Comparison of ENCODE assay signal across 23 mouse cellular contexts in the genomic region with DNA sequence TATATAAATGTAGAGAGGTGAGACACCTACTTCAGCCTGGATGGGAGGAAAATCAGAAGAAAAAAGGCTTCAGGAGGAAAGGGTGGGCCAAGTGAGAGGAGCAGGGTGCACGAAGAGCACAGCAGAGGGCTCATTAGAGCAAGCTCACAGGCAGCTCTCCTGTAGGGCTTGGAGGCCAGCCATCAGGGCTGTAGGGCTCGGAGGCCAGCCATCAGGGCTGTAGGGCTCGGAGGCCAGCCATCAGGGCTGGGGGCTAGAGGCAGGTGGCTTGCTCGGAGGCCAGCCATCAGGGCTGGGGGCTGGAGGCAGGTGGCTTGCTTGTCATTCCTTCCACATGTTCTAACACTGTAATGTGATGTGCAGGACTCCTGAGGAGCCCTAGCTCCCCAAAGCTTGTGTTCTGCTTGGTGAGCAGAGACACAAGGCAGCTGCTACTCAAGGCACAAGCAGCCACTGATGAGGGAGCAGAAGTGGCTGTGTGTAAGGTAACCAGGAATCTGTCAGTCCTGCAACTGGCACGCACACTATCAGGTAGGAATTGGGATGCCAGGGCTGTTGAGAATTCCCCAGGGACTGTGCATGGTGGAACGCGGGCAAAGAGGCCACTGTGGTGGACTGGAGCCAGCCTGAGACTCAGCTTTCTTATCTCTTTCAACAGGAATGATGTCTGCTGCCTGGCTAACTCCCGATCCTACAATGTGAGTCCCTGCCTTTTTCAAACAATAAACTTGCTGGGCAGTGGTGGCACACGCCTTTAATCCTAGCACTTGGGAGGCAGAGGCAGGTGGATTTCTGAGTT. TPM values are rescaled to one million over a fixed set of nuclear protein-coding genes. Genes with fewer than 3 reads are reported as not detected.
DNase-seq lines count a peak whose midpoint lies in the region; ATAC-seq and TF ChIP-seq lines count a peak whose summit lies in the region.
"Had no signal": no experiment of that assay in that cellular context is flagged by ENCODE, and none has a peak within 500 bp of the region (broad histone marks: within the 10 kb centered on the region; RNA-seq: fewer than 3 reads in every experiment).

No protein-coding gene starts in this region.

- peaks cover 29 to 43% of the 10 kb centered on the region in 2 experiments for H3K4me1 ChIP-seq in heart, embryonic 14.5 days (ENCODE audit: control insufficient read depth in 2 of 2, insufficient read depth in 2 of 2, low read length in 2 of 2)
- H3K4me1 ChIP-seq in heart, adult 2 months (ENCODE audit: control insufficient read depth, insufficient read depth, low read length): peaks cover 7% of the 10 kb centered on the region
- peaks cover 17% of the 10 kb centered on the region for H3K4me1 ChIP-seq in hindbrain, embryonic 16.5 days (ENCODE audit: control insufficient read depth, insufficient read depth, low read depth, low read length)
- H3K4me1 ChIP-seq in hindbrain, embryonic 10.5 days (replicated peaks): peaks cover 48% of the 10 kb centered on the region
- H3K4me1 ChIP-seq in forebrain, embryonic 10.5 days: peaks cover 42% of the 10 kb centered on the region

- no peak for TF ChIP-seq POLR2A in heart, adult 2 months (IDR thresholded peaks at IDR 0.05; ENCODE audit: insufficient read depth, low read depth, low read length)

- peak; percentile 36 for DNase-seq in cerebellum, adult 9-10 months
- no peak for DNase-seq in cerebellum, postnatal 36 days
- DNase-seq in heart, adult 2 months: no peak
- DNase-seq in hindbrain, embryonic 10.5 days (ENCODE audit: low spot score): no peak
- peak; percentile 51 for DNase-seq in MN1 (ENCODE audit: low spot score)
- DNase-seq in forebrain, embryonic 10.5 days (ENCODE audit: extremely low spot score, low spot score): no peak
- DNase-seq: B cell, adult 2 months; embryo, embryonic 11 days; kidney, adult 18-20 months; lung, embryonic 14.5 days; lung, postnatal 36 days; retina, postnatal 1 day; thymus, adult 18-20 months; thymus, postnatal 4 days had no signal

- H3K9ac ChIP-seq in heart, embryonic 14.5 days (ENCODE audit: low read length): peak overlapping the region; percentile 55
- H3K9ac ChIP-seq in heart, adult 2 months (ENCODE audit: low read depth, low read length): no peak overlapping the region
- H3K9ac ChIP-seq in hindbrain, embryonic 16.5 days (ENCODE audit: low read depth, low read length): peak overlapping the region; percentile 13; the same call in 1 of the 2 replicates
- H3K9ac ChIP-seq: lung, embryonic 14.5 days; stomach, embryonic 15.5 days had no signal

- H3K4me3 ChIP-seq in heart, embryonic 14.5 days (ENCODE audit: control insufficient read depth in 1 of 2, insufficient read depth in 1 of 2, low read depth in 1 of 2, low read length in 2 of 2): no peak overlapping the region
- no peak overlapping the region for H3K4me3 ChIP-seq in heart, adult 2 months
- no peak overlapping the region for H3K4me3 ChIP-seq in hindbrain, embryonic 16.5 days (ENCODE audit: low read length)
- no peak overlapping the region for H3K4me3 ChIP-seq in hindbrain, embryonic 10.5 days
- no peak overlapping the region for H3K4me3 ChIP-seq in forebrain, embryonic 10.5 days
- H3K4me3 ChIP-seq: stomach, embryonic 15.5 days had no signal

- ATAC-seq in heart, embryonic 14.5 days (ENCODE audit: insufficient number of reproducible peaks, insufficient read depth, low FRiP score, low read depth): no peak
- ATAC-seq in hindbrain, embryonic 16.5 days: no peak

- no peak for TF ChIP-seq EP300 in heart, adult 2 months (IDR thresholded peaks at IDR 0.05; ENCODE audit: insufficient read depth, low read depth, low read length)

- H3K36me3 ChIP-seq in heart, embryonic 14.5 days (ENCODE audit: control insufficient read depth, insufficient read depth, low read length): peaks cover 2% of the 10 kb centered on the region
- no peaks in the 10 kb centered on the region for H3K36me3 ChIP-seq in heart, adult 2 months (ENCODE audit: control insufficient read depth, insufficient read depth, low read length)
- H3K36me3 ChIP-seq in hindbrain, embryonic 16.5 days (ENCODE audit: control insufficient read depth, insufficient read depth, low read length): no peaks in the 10 kb centered on the region
- H3K36me3 ChIP-seq in hindbrain, embryonic 10.5 days: peaks cover 1% of the 10 kb centered on the region
- H3K36me3 ChIP-seq in forebrain, embryonic 10.5 days (replicated peaks): no peaks in the 10 kb centered on the region
- H3K36me3 ChIP-seq: midbrain, embryonic 10.5 days; stomach, embryonic 15.5 days had no signal

- WGBS in heart, embryonic 14.5 days: 28% methylated on average over 9 of the region's 9 CpGs
- 42% methylated on average over 9 of the region's 9 CpGs for WGBS in heart, adult 2 months
- 77% methylated on average over 9 of the region's 9 CpGs for whole genome bisulfite sequencing in hindbrain, embryonic 16.5 days
- WGBS in hindbrain, embryonic 10.5 days: 83% methylated on average over 9 of the region's 9 CpGs
- WGBS in forebrain, embryonic 10.5 days: 85% methylated on average over 9 of the region's 9 CpGs

- intact Hi-C loops in heart, adult 2 months (cut with DNase I): no loop called here

- no peaks in the 10 kb centered on the region for H3K9me3 ChIP-seq in heart, embryonic 14.5 days (ENCODE audit: control insufficient read depth, low read length)
- H3K9me3 ChIP-seq in hindbrain, embryonic 16.5 days (ENCODE audit: control insufficient read depth, low read length): no peaks in the 10 kb centered on the region
- no peaks in the 10 kb centered on the region for H3K9me3 ChIP-seq in hindbrain, embryonic 10.5 days
- H3K9me3 ChIP-seq in forebrain, embryonic 10.5 days: no peaks in the 10 kb centered on the region
- H3K9me3 ChIP-seq: midbrain, embryonic 10.5 days; stomach, embryonic 15.5 days had no signal

- H3K27me3 ChIP-seq in heart, embryonic 14.5 days (ENCODE audit: control insufficient read depth, insufficient read depth, low read length): no peaks in the 10 kb centered on the region
- no peaks in the 10 kb centered on the region for H3K27me3 ChIP-seq in heart, adult 2 months (ENCODE audit: control insufficient read depth, insufficient read depth, low read length)
- H3K27me3 ChIP-seq in hindbrain, embryonic 16.5 days (replicated peaks; ENCODE audit: control insufficient read depth, insufficient read depth, low read length): no peaks in the 10 kb centered on the region
- H3K27me3 ChIP-seq in hindbrain, embryonic 10.5 days (ENCODE audit: insufficient read depth, poor library complexity, severe bottlenecking): peaks cover 13% of the 10 kb centered on the region
- H3K27me3 ChIP-seq in forebrain, embryonic 10.5 days (ENCODE audit: poor library complexity, severe bottlenecking): peaks cover 18% of the 10 kb centered on the region; the same call in 1 of the 2 replicates
- H3K27me3 ChIP-seq: stomach, embryonic 15.5 days had no signal

- H3K79me2 ChIP-seq in heart, adult 2 months (replicated peaks; ENCODE audit: control insufficient read depth, insufficient read depth, low read length): no peaks in the 10 kb centered on the region

- TF ChIP-seq CTCF in heart, adult 2 months (IDR thresholded peaks at IDR 0.05): no peak

- H3K27ac ChIP-seq in heart, embryonic 14.5 days (replicated peaks in 1 of 2; ENCODE audit: control insufficient read depth in 1 of 2, insufficient read depth in 1 of 2, low read depth in 2 of 2, low read length in 2 of 2): peak overlapping the region; percentile 64 to 83
- no peak overlapping the region; the same call in 1 of the 2 replicates for H3K27ac ChIP-seq in heart, adult 2 months
- H3K27ac ChIP-seq in hindbrain, embryonic 16.5 days (ENCODE audit: low read depth, low read length): no peak overlapping the region; the same call in 1 of the 2 replicates
- H3K27ac ChIP-seq in hindbrain, embryonic 10.5 days: no peak overlapping the region
- no peak overlapping the region for H3K27ac ChIP-seq in forebrain, embryonic 10.5 days
- H3K27ac ChIP-seq: kidney, postnatal 0 days; stomach, embryonic 15.5 days had no signal

- no peak overlapping the region for H3K4me2 ChIP-seq in heart, embryonic 14.5 days (ENCODE audit: low read length)
- no peak overlapping the region for H3K4me2 ChIP-seq in hindbrain, embryonic 16.5 days (ENCODE audit: low read length)
- H3K4me2 ChIP-seq: lung, embryonic 14.5 days; stomach, embryonic 15.5 days had no signal

RNA-seq across cellular contexts. Expression of gene Rps6kb2, which starts 3.7 kb away (rescaled TPM):
- polyA plus RNA-seq in heart, embryonic 14.5 days (2014; fragmentation: Nextera tagmentation; extraction: Ambion mirVana): 31.4 and 34.4 TPM in 2 replicates
- total RNA-seq in heart, adult 2 months (2021): 10 to 100 TPM; 14.7 to 18.2 TPM
- 29.5 and 32.9 TPM in 2 replicates for polyA plus RNA-seq in heart, adult 2 months (2012; rRNA removed)
- 54.1 and 57.0 TPM in 2 replicates for polyA plus RNA-seq in hindbrain, embryonic 16.5 days (2015; fragmentation: Nextera tagmentation; extraction: Ambion mirVana)
- polyA plus RNA-seq in hindbrain, embryonic 10.5 days (2016; fragmentation: Nextera tagmentation; extraction: Ambion mirVana): 65.4 and 77.0 TPM in 2 replicates
- 59.7 TPM in 2 replicates for polyA plus RNA-seq in forebrain, embryonic 10.5 days (2016; fragmentation: Nextera tagmentation; extraction: Ambion mirVana)

RNA-seq across cellular contexts. Expression of gene Carns1, which starts 8.4 kb away (rescaled TPM):
- 6.5 and 8.7 TPM in 2 replicates for polyA plus RNA-seq in heart, embryonic 14.5 days (2014; fragmentation: Nextera tagmentation; extraction: Ambion mirVana)
- 10 to 100 TPM; 24.4 to 27.0 TPM for total RNA-seq in heart, adult 2 months (2021)
- polyA plus RNA-seq in heart, adult 2 months (2012; rRNA removed): 78.0 and 79.1 TPM in 2 replicates
- polyA plus RNA-seq in hindbrain, embryonic 16.5 days (2015; fragmentation: Nextera tagmentation; extraction: Ambion mirVana): 6.5 and 7.9 TPM in 2 replicates
- polyA plus RNA-seq in hindbrain, embryonic 10.5 days (2016; fragmentation: Nextera tagmentation; extraction: Ambion mirVana): 3.5 and 3.9 TPM in 2 replicates
- polyA plus RNA-seq in forebrain, embryonic 10.5 days (2016; fragmentation: Nextera tagmentation; extraction: Ambion mirVana): 2.5 TPM in 2 replicates

RNA-seq across cellular contexts. Expression of gene Ptprcap, which starts 13.5 kb away (rescaled TPM):
- 0.54 and 0.82 TPM in 2 replicates for polyA plus RNA-seq in heart, embryonic 14.5 days (2014; fragmentation: Nextera tagmentation; extraction: Ambion mirVana)
- 1 to 10 TPM; 1.1 to 1.7 TPM for total RNA-seq in heart, adult 2 months (2021)
- polyA plus RNA-seq in heart, adult 2 months (2012; rRNA removed): 2.2 and 6.4 TPM in 2 replicates
- 0.41 and 0.63 TPM in 2 replicates for polyA plus RNA-seq in hindbrain, embryonic 16.5 days (2015; fragmentation: Nextera tagmentation; extraction: Ambion mirVana)
- polyA plus RNA-seq in hindbrain, embryonic 10.5 days (2016; fragmentation: Nextera tagmentation; extraction: Ambion mirVana): 0.51 and 0.76 TPM in 2 replicates
- polyA plus RNA-seq in forebrain, embryonic 10.5 days (2016; fragmentation: Nextera tagmentation; extraction: Ambion mirVana): 0.71 TPM in 1 of 2 replicates, not detected in the other
- total RNA-seq: gastrocnemius, adult 18-20 months had no signal
- polyA plus RNA-seq: midbrain, embryonic 10.5 days had no signal

RNA-seq across cellular contexts. Expression of gene Coro1b, which starts 18.5 kb away (rescaled TPM):
- 117 and 122 TPM in 2 replicates for polyA plus RNA-seq in heart, embryonic 14.5 days (2014; fragmentation: Nextera tagmentation; extraction: Ambion mirVana)
- 10 to 100 TPM; 43.9 to 45.1 TPM for total RNA-seq in heart, adult 2 months (2021)
- polyA plus RNA-seq in heart, adult 2 months (2012; rRNA removed): 83.3 and 95.0 TPM in 2 replicates
- polyA plus RNA-seq in hindbrain, embryonic 16.5 days (2015; fragmentation: Nextera tagmentation; extraction: Ambion mirVana): 116 and 122 TPM in 2 replicates
- 138 and 156 TPM in 2 replicates for polyA plus RNA-seq in hindbrain, embryonic 10.5 days (2016; fragmentation: Nextera tagmentation; extraction: Ambion mirVana)
- 128 and 130 TPM in 2 replicates for polyA plus RNA-seq in forebrain, embryonic 10.5 days (2016; fragmentation: Nextera tagmentation; extraction: Ambion mirVana)

RNA-seq across cellular contexts. Expression of gene Cabp4, which starts 23.0 kb away (rescaled TPM):
- not detected in 2 replicates for polyA plus RNA-seq in heart, embryonic 14.5 days (2014; fragmentation: Nextera tagmentation; extraction: Ambion mirVana)
- not detected for total RNA-seq in heart, adult 2 months (2021)
- polyA plus RNA-seq in heart, adult 2 months (2012; rRNA removed): 0.21 TPM in 1 of 2 replicates, not detected in the other
- polyA plus RNA-seq in hindbrain, embryonic 16.5 days (2015; fragmentation: Nextera tagmentation; extraction: Ambion mirVana): 0.24 and 0.29 TPM in 2 replicates
- polyA plus RNA-seq in hindbrain, embryonic 10.5 days (2016; fragmentation: Nextera tagmentation; extraction: Ambion mirVana): 0.12 TPM in 1 of 2 replicates, not detected in the other
- not detected in 2 replicates for polyA plus RNA-seq in forebrain, embryonic 10.5 days (2016; fragmentation: Nextera tagmentation; extraction: Ambion mirVana)
- total RNA-seq: gastrocnemius, adult 18-20 months; layer of hippocampus, postnatal 14 days; midbrain, postnatal 0 days had no signal
- polyA plus RNA-seq: embryonic facial prominence, embryonic 14.5 days; midbrain, embryonic 10.5 days had no signal

Comparison
In these comparisons a context has a peak if more than half of its experiments do, and no peak if none do; other contexts are left out.
1. DNase-seq: peak in cerebellum, adult 9-10 months (single experiment) and MN1 (single experiment); none in cerebellum, postnatal 36 days (0 of 2), heart, adult 2 months (0 of 2), hindbrain, embryonic 10.5 days (single experiment) and forebrain, embryonic 10.5 days (single experiment).
2. H3K27ac ChIP-seq: peak in heart, embryonic 14.5 days (2 of 2); none in heart, adult 2 months (single experiment), hindbrain, embryonic 16.5 days (single experiment), hindbrain, embryonic 10.5 days (single experiment) and forebrain, embryonic 10.5 days (single experiment).